Mouse (Mus musculus): ENCODE measurements at regions not wholly inside any gene's neighbourhood (a gene's known extent, or its start where the extent isn't known, plus 50 kb on each side); places are given as distances from the start of the nearest gene placed in this dataset.

DNA sequence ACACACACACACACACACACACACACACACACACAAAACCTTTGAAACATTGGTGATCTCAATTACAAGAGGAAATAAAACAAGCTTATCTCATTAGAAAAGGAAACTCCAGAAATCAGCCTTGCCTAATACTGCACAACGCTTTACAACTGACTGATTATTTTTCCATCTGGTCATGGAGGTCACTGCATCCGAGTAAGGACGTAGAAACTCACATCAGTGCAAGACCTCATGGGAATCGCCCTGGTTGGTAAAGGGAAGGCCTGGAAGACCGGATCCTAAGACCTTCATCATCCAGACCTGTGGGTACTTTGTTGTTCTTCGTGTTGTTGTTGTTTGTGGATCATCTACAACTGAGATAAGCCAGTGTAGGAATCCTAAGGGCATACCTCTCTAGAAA is 77.8 kb upstream of the Sestd1 start:
- no peak overlapping the region for H3K4me3 ChIP-seq
- H3K9ac ChIP-seq: no peak overlapping the region
- no peaks in the 10 kb centered on the region for H3K27me3 ChIP-seq
- H3K4me2 ChIP-seq: no peak overlapping the region
- H3K27ac ChIP-seq: no peak overlapping the region
- no peaks in the 10 kb centered on the region for H3K9me3 ChIP-seq
- 73% methylated on average over 6 of the region's 6 CpGs for WGBS
- no peak for ATAC-seq (ENCODE audit: insufficient number of reproducible peaks, insufficient read depth, low FRiP score, low TSS enrichment, low read depth)
- H3K4me1 ChIP-seq: no peaks in the 10 kb centered on the region
- H3K36me3 ChIP-seq: no peaks in the 10 kb centered on the region

GRCm38 (mm10) chr2:77356798-77357197 is 76.4 kb upstream of the Sestd1 start:
- ATAC-seq (ENCODE audit: insufficient number of reproducible peaks, insufficient read depth, low FRiP score, low TSS enrichment, low read depth): no peak
- Histone ChIP-seq H3K4me3 (no peak overlapping the region), H3K27me3 (no peaks in the 10 kb centered on the region), H3K9ac (no peak overlapping the region), H3K9me3 (no peaks in the 10 kb centered on the region), H3K4me2 (no peak overlapping the region), H3K4me1 (no peaks in the 10 kb centered on the region), H3K36me3 (no peaks in the 10 kb centered on the region), H3K27ac (no peak overlapping the region)
- 70% methylated on average over 10 of the region's 10 CpGs for WGBS

DNA sequence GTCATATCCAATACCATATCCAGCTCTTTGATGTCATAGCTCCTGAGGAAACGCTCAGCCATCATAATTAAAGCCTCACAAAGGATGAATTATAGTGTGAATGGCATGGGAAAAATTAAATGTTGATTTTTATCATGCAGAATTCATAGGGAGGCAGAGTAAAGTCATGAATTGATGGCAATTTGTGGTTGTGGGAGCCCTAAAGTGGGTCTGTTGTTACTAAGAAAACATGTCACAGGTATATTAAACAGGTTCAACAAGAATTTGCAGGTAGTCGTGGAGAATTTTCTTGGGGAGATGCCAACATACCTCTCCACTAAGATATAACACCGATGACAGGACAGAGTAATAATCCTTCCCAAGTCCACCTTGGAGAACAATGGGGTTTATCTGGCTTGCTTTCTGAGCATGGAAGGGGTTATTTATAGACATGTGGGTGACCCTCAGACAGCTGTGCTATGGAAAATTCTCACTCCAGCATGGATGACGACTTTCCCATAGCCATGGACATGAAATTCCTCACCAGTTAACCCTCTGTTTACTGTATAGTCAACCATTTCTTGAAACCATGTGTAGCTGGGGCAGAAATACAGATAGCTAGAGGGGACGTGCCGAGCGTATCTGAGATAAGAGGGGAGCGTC is 71.7 kb upstream of the Sestd1 start:
- no peaks in the 10 kb centered on the region for H3K27me3 ChIP-seq

DNA sequence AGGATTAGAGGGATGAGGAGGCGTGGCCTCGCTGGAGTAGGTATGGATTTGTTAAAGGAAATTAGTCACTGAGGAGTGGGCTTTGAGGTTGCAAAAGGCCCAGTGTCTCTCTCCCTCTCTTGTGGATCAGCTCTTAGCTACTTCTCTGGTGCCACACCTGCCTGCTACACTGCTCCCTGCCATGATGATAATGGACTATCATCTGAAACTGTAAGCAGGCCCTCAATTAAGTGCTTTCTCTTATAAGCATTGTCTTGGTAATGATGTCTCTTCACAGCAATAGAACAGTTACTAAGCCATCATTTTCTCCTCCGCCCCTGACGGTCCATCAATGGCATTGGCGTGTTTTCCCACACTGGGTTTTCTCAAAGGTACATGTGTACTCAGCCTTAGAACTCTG is 66.6 kb upstream of the Sestd1 start:
- 95% methylated on average over 5 of the region's 5 CpGs for whole genome bisulfite sequencing
- H3K4me2 ChIP-seq: no peak overlapping the region
- no peaks in the 10 kb centered on the region for H3K9me3 ChIP-seq
- H3K9ac ChIP-seq: no peak overlapping the region
- no peaks in the 10 kb centered on the region for H3K27me3 ChIP-seq
- no peak for ATAC-seq (ENCODE audit: insufficient number of reproducible peaks, insufficient read depth, low FRiP score, low TSS enrichment, low read depth)
- H3K4me1 ChIP-seq: peaks cover 4% of the 10 kb centered on the region; the same call in 1 of the 2 replicates
- no peak overlapping the region for H3K27ac ChIP-seq
- H3K36me3 ChIP-seq: no peaks in the 10 kb centered on the region
- no peak overlapping the region for H3K4me3 ChIP-seq

More for the DNA sequence above, 71.7 kb upstream of the Sestd1 start:
- Histone ChIP-seq H3K4me2 (no peak overlapping the region), H3K9me3 (no peaks in the 10 kb centered on the region), H3K9ac (no peak overlapping the region), H3K36me3 (no peaks in the 10 kb centered on the region), H3K27ac (no peak overlapping the region), H3K4me3 (no peak overlapping the region), H3K4me1 (no peaks in the 10 kb centered on the region)
- peak; percentile 26; the same call in 1 of the 2 replicates for ATAC-seq (ENCODE audit: insufficient number of reproducible peaks, insufficient read depth, low FRiP score, low TSS enrichment, low read depth)
- WGBS: 66% methylated on average over 8 of the region's 8 CpGs

- no peak overlapping the region for H3K27ac ChIP-seq
- ATAC-seq (ENCODE audit: insufficient number of reproducible peaks, insufficient read depth, low FRiP score, low TSS enrichment, low read depth): no peak
Measured at GRCm38 (mm10) chr2:77343736-77344440, 63.5 kb upstream of the Sestd1 start.

GRCm38 (mm10) chr2:77342416-77342815 is 62.0 kb upstream of the Sestd1 start:
- H3K27me3 ChIP-seq: no peaks in the 10 kb centered on the region
- WGBS: 38% methylated on average over 2 of the region's 2 CpGs
- no peak overlapping the region for H3K27ac ChIP-seq
- no peak overlapping the region for H3K4me2 ChIP-seq
- H3K4me3 ChIP-seq: no peak overlapping the region
- H3K9me3 ChIP-seq: no peaks in the 10 kb centered on the region; the same call in 1 of the 2 replicates
- no peak overlapping the region for H3K9ac ChIP-seq
- no peak for ATAC-seq (ENCODE audit: insufficient number of reproducible peaks, insufficient read depth, low FRiP score, low TSS enrichment, low read depth)
- H3K4me1 ChIP-seq: peaks cover 4% of the 10 kb centered on the region; the same call in 1 of the 2 replicates
- H3K36me3 ChIP-seq: no peaks in the 10 kb centered on the region

More at GRCm38 (mm10) chr2:77343736-77344440, 63.5 kb upstream of the Sestd1 start:
- no peak overlapping the region for H3K4me3 ChIP-seq
- H3K27me3 ChIP-seq: no peaks in the 10 kb centered on the region
- H3K9me3 ChIP-seq: no peaks in the 10 kb centered on the region
- no peak overlapping the region for H3K4me2 ChIP-seq
- 91% methylated on average over 16 of the region's 16 CpGs for WGBS
- H3K36me3 ChIP-seq: no peaks in the 10 kb centered on the region
- H3K9ac ChIP-seq: no peak overlapping the region
- peaks cover 4% of the 10 kb centered on the region; the same call in 1 of the 2 replicates for H3K4me1 ChIP-seq

GRCm38 (mm10) chr2:77341575-77342332 is 61.4 kb upstream of the Sestd1 start:
- Histone ChIP-seq H3K4me2 (no peak overlapping the region), H3K4me3 (no peak overlapping the region), H3K27ac (no peak overlapping the region), H3K9ac (no peak overlapping the region), H3K4me1 (peaks cover 4% of the 10 kb centered on the region; the same call in 1 of the 2 replicates), H3K9me3 (no peaks in the 10 kb centered on the region; the same call in 1 of the 2 replicates), H3K27me3 (no peaks in the 10 kb centered on the region), H3K36me3 (no peaks in the 10 kb centered on the region)
- WGBS: 43% methylated on average over 12 of the region's 12 CpGs
- ATAC-seq (ENCODE audit: insufficient number of reproducible peaks, insufficient read depth, low FRiP score, low TSS enrichment, low read depth): no peak

DNA sequence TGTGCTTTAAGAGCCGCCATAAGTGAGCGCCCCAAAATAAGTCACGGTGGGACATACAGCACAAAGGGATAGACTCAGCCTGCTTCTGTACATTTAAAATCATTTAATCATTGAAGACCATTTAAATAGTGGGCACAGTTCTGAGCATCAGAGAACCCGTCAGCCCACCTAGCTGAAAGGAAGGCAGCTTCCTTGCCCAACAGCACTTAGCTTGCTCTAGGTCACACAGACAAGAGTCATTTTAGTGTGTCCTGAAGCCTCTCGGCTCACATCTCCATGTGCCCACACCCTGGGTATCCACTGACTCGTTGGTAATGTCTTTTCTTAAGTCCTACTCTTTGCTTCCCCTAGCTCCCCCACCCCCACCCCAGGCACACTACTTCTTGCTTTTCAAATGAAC is 59.7 kb upstream of the Sestd1 start:
- 88% methylated on average over 6 of the region's 6 CpGs for WGBS
- H3K4me1 ChIP-seq: no peaks in the 10 kb centered on the region
- no peaks in the 10 kb centered on the region for H3K36me3 ChIP-seq
- no peak for ATAC-seq (ENCODE audit: insufficient number of reproducible peaks, insufficient read depth, low FRiP score, low TSS enrichment, low read depth)
- H3K9me3 ChIP-seq: no peaks in the 10 kb centered on the region; the same call in 1 of the 2 replicates
- H3K27me3 ChIP-seq: no peaks in the 10 kb centered on the region
- H3K4me3 ChIP-seq: no peak overlapping the region
- no peak overlapping the region for H3K4me2 ChIP-seq
- no peak overlapping the region for H3K9ac ChIP-seq
- no peak overlapping the region for H3K27ac ChIP-seq

- Histone ChIP-seq H3K9me3 (no peaks in the 10 kb centered on the region; the same call in 1 of the 2 replicates), H3K4me2 (no peak overlapping the region), H3K4me1 (0 out of 2 replicates have a peak, but pooled peaks cover 3% of the 10 kb centered on the region), H3K9ac (no peak overlapping the region), H3K36me3 (no peaks in the 10 kb centered on the region), H3K27ac (no peak overlapping the region), H3K4me3 (no peak overlapping the region), H3K27me3 (no peaks in the 10 kb centered on the region)
- ATAC-seq (ENCODE audit: insufficient number of reproducible peaks, insufficient read depth, low FRiP score, low TSS enrichment, low read depth): no peak
- WGBS: 78% methylated on average over 3 of the region's 3 CpGs
Measured at GRCm38 (mm10) chr2:77337786-77338406, 57.5 kb upstream of the Sestd1 start.

GRCm38 (mm10) chr2:77337318-77337717 is 56.9 kb upstream of the Sestd1 start:
- Histone ChIP-seq H3K27ac (no peak overlapping the region), H3K4me2 (no peak overlapping the region), H3K36me3 (no peaks in the 10 kb centered on the region), H3K4me1 (0 out of 2 replicates have a peak, but pooled peaks cover 3% of the 10 kb centered on the region), H3K4me3 (no peak overlapping the region), H3K9ac (no peak overlapping the region), H3K27me3 (no peaks in the 10 kb centered on the region), H3K9me3 (no peaks in the 10 kb centered on the region; the same call in 1 of the 2 replicates)
- WGBS: 74% methylated on average over 3 of the region's 3 CpGs
- no peak for ATAC-seq (ENCODE audit: insufficient number of reproducible peaks, insufficient read depth, low FRiP score, low TSS enrichment, low read depth)

- H3K4me2 ChIP-seq: no peak overlapping the region
- H3K27ac ChIP-seq: no peak overlapping the region
- ATAC-seq (ENCODE audit: insufficient number of reproducible peaks, insufficient read depth, low FRiP score, low TSS enrichment, low read depth): no peak
- no peak overlapping the region for H3K4me3 ChIP-seq
- no peaks in the 10 kb centered on the region for H3K27me3 ChIP-seq
- H3K9ac ChIP-seq: no peak overlapping the region
- H3K9me3 ChIP-seq: no peaks in the 10 kb centered on the region; the same call in 1 of the 2 replicates
- 0 out of 2 replicates have a peak, but pooled peaks cover 3% of the 10 kb centered on the region for H3K4me1 ChIP-seq
- H3K36me3 ChIP-seq: no peaks in the 10 kb centered on the region
- 77% methylated on average over 3 of the region's 3 CpGs for WGBS
Measured at GRCm38 (mm10) chr2:77336810-77337209, 56.4 kb upstream of the Sestd1 start.
